Mouse (Mus musculus) adrenal gland, postnatal 14 days (tissue): ENCODE results near the gene Mid1ip1. TPM values are rescaled to one million over a fixed set of nuclear protein-coding genes. Genes with fewer than 3 reads are reported as not detected.

Experiments
- DNase-seq: peaks from one replicate; pipeline ENCODE4 v3.0.0; 2021; ENCODE audit warnings: mixed read lengths
- long read RNA-seq, 2 experiments: library from polyadenylated mRNA; stranded (forward); transcript quantifications; one replicate each; pipeline ENCODE4 v2.0.0; 2021
- total RNA-seq: library from RNA; stranded (reverse); gene quantifications from 2 replicates; pipeline ENCODE4 v1.2.3, GENCODE M21; 2021

Mid1ip1 gene
- total RNA-seq = 63.9 and 64.5 TPM in 2 replicates
- long read RNA-seq, experiment 1, transcript Mid1ip1-201 (2 exons, 2,019 nt) = major isoform, 85 of 141 reads
- long read RNA-seq, experiment 1, transcript Mid1ip1-202 (2 exons, 2,022 nt) = minor isoform, 27 of 141 reads
- long read RNA-seq, experiment 1, partial matches to known transcripts = 0 of 141 reads
- long read RNA-seq, experiment 1, other reads (novel, unspliced or antisense) = 27 of 141 reads
- long read RNA-seq, experiment 2, transcript Mid1ip1-201 (2 exons, 2,019 nt) = major isoform, 71 of 113 reads
- long read RNA-seq, experiment 2, transcript Mid1ip1-202 (2 exons, 2,022 nt) = minor isoform, 16 of 113 reads
- long read RNA-seq, experiment 2, partial matches to known transcripts = 0 of 113 reads
- long read RNA-seq, experiment 2, other reads (novel, unspliced or antisense) = 22 of 113 reads

DNA sequence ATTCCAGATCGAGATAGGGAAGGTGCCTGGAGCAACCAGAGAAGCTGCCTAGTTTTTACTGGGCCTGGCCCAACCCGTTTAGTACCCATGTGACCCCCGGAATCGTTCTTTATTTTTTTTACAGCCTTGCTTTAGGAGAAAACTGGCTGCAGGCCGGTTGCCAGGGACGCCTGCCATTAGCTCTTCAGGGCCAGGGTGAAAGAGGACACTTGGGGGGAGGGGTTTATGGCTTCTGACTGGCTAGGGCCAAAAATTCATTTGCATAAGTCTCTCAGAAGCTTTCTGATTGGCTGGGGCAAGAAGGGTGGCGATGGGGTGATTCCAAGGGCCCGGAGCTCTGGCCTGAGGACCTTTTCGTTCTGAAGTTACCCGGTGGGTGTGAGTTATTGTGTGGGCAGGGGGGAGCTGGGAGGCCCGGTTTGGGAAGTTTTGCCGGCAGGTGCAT lies at the start of gene Mid1ip1:
TSS of gene Mid1ip1 (plus strand) at position 318 of the 445 bp plus-strand sequence.
- peak; percentile 92 for DNase-seq

DNA sequence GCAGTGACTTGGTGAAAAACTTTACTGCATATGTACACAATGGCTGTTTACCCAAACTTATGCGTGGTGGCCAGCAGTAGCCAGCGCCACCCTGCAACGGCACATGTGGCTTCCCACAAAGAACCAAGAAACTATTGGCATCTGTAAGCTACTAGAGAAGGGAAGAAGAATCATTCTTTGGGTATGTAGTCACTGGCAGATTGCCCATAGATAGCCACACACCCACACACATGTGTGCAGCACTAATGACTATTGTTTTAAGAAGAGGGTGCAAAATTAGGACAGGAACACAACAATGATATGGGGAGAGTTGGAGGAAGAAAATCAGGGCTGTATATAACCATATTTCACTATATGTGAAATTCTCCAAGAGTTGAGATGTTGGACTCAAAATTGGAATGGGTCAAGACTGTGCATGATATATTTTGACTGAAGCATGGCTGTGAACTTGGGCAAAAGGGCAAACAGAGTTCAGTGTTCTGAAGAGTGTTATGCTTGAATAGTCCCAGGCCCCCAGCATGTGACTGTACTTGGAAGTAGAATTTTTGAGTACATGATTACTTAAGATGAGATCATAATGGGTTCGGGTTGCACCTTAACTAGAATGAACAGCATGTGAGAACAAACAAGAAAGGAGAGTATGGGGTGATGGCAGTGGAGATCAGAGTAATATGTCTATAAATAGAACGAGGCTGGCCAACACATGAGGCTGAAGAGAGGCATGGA lies 20.2 kb upstream of the Mid1ip1 start:
- DNase-seq = no peak

DNA sequence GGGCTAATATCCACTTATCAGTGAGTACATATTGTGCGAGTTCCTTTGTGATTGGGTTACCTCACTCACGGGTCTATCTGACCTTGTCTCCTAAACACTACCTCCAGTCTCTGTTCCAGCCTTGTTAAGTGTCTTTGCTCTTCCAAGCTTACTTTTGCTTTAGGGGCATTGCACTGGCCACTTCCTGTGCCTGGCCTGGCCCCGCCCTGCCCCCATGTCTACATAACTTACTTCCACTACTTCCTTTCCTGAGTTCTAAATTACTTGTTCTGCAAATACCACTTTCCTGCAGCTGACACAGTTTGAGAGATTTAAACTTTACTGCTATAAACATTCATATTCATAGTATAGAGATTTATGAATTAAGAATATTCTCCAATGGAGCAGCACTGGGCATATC lies 8.1 kb upstream of the Mid1ip1 start:
- DNase-seq = no peak

DNA sequence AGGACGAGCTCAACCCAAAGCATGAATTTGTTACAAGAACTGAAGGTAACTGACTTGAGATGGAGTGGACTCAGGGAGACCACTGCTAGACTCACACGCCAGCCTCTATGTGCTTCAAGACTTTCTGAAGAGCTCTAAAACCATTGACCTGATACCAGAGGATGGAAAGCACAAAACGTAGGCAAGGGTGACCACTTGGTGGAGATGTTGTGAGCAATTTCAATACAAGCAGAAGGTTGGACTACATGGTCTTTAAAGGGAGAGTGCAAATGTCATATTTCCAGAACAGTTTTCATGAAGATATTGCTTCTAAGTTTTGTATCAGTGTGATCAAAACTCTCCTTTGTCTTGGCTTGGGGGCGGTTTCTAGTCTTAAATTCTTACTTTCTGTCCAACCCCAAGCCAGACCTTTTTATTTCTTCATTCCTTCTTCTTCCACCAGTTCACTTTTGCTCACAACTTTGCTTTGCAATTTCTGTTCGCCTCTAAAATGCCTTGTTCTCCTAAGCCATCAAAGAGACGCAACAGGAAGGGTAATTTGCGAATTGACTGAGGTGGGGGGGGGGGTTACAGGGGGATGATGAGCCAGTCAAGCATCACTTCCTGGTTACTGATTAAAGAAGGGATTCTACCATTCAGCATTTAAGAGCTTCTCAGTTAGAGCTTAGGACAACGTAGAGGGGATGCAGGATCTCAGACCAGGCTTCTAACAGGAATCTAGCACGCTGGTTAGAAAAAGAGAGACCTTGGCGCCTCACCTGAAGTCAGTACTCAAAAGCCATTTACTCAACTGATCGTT lies 775 bp upstream of the Mid1ip1 start:
- DNase-seq = peak; percentile 10

DNA sequence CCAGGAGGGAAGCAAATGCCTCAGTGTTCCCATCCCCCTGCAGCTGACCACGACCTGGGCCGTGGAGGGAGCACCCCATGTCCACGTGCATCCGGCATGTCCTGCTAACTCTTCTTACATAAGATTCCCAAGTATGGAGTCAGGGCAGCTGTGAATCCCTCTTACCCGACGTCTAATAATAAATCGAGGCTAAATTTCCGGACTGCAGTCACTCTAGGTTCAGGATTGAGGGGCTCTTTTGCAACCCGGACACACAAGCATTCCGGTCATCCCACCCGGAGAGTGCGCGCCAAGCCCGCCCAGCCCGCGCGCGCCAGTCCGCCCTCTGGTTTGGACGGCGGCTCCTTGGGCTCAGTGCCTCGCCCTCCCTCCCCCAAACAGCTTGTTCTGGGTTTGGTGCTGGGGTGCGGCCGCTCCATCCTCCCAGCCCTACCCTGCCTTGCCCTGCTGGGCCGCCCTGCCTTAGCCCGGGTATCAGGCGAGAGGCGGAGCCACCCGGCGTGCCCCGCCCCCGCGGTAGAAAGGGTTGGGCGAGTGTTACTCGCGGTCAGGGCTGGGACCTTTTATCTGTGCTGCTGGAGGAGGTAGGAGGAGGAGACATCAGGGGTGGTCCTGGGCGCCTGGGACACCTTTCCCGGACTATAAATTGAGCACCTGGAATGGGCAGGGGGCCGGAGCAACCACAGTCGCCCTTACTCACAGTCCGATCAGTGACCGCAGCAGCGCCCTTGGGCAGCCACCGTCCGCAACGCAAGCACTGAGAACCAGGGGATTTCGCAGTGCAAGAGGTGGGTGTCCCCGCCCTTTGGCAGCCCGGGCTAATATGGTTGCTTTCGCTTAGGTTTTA lies 2.3 kb downstream of the Mid1ip1 start:
- DNase-seq = peak; percentile 94

DNA sequence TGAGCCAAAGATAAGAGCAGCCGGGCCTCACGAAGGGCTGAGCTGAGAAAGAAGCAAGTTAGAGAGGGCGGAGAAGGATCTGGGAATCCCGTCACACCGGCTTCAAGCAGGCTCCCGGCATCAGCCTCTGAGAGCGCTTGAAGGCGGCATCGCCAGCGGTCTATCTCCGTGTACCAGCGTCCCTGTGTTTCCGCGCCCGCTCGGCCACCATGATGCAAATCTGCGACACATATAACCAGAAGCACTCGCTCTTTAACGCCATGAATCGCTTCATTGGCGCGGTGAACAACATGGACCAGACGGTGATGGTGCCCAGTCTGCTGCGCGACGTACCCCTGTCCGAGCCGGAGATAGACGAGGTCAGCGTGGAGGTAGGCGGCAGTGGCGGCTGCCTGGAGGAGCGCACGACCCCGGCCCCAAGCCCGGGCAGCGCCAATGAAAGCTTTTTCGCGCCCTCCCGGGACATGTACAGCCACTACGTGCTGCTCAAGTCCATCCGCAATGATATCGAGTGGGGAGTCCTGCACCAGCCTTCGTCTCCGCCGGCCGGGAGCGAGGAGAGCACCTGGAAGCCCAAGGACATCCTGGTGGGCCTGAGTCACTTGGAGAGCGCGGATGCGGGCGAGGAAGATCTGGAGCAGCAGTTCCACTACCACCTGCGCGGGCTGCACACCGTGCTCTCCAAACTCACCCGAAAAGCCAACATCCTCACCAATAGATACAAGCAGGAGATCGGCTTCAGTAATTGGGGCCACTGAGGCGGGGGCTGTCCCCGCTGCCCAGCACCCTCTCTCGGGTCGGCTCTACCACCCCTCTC lies 3.4 kb downstream of the Mid1ip1 start:
- DNase-seq = peak; percentile 35

DNA sequence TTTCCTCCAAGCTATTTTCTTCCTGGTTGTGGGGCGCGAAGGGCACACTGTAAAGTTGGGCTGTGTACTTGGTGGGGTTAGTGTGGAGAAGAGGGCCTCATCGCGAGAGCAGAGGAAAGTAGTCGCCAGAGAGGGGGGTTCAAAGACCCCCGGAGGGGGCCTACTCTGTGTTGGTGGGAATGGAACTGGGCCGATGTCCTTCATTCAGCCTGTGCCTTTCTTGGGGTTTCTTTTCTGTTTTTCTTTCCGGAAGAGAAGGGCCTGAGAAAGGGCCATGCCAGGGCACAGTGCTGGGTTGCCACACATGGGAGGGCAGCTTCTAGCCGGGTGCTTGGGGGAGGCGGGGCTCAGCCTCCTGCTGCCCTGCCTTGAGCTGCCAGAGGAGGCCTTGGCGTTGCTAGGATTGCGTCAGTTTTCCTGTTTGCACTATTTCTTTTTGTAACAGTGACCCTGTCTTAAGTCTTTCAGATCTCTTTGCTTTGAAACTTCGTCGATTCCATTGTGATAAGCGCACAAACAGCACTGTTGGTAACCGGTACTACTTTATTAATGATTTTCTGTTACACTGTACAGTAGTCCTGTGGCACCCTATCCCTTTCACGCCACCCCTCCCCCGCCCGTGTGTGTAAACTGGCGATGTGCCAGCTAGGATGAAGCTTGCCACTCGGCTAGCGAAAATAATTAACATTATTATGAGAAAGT lies 4.2 kb downstream of the Mid1ip1 start:
- DNase-seq = peak; percentile 87

DNA sequence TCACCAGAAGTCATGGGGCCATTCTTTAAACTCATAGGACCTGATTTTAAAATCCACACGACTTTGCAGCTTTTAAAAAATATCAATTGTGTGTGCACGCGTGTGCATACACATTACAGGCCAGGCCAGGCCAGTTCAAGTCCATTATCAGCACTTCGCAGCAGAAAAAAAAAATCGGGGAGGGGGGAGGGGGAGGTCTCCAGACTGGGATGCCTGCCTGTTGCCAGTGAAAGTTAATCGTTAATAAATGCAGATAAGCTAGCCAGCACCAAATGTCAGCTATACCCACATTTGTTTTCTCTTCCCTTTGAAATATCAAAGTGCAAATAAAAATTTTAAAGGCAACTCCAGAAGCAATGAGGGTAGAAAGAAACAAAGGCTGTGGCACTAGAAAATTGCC lies 5.6 kb downstream of the Mid1ip1 start:
- DNase-seq = no peak

DNA sequence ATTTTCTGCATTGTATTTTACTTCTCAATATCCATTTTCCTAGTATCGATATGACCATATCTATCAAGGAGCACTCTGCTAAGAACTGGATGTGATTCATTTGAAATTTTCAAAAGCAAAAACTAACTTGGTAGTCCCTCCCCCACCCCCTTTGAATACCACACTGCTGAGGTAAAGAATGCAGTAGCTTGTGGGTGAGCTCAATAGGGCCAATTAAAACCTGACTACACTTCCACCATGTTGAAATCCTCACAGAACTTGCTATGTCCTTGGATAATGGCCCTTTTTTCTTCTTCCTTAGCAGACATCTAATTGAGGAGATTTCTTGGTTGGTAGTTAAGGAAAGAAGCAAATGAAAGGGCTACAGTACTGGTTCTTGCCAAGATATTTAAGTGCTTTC lies 9.8 kb downstream of the Mid1ip1 start:
- no peak for DNase-seq

DNA sequence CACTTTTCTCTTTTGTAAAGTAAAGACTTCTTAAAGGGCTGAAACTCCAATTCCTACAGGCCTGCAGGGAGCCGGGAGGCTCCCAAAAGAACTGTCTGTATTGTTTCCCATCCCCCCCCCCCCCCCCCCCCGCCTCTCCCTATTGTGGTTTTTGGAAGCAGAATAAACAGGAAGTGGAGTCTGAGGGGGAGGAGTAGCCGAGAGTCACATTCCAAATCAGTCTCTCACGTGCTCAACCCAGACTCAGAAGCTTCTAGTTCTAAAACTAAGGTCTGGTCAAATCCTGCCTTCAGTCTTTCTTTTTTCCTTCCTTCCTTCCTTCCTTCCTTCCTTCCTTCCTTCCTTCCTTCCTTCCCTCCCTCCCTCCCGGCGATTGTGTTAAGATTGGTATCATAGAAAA lies 14.7 kb downstream of the Mid1ip1 start:
- DNase-seq = no peak

DNA sequence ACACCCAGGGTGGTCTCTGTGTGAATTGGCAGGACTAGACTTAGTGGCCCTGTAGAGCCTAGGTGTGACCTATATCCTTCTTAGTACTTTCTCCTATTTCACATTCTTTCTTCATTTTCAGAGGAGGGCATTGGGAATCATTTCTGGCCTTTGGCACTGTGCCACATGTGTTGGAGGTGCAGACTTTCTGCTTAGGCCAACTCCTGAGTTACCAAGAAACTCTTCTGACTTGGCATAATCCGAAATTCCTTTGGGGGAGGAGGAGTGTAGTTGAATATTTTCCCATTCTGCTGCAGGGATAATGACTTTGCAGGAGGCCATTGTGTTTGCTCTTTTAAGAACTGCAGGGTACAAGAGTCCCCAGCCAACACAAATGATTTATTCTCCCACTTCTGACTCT lies 19.6 kb downstream of the Mid1ip1 start:
- peak; percentile 53 for DNase-seq

DNA sequence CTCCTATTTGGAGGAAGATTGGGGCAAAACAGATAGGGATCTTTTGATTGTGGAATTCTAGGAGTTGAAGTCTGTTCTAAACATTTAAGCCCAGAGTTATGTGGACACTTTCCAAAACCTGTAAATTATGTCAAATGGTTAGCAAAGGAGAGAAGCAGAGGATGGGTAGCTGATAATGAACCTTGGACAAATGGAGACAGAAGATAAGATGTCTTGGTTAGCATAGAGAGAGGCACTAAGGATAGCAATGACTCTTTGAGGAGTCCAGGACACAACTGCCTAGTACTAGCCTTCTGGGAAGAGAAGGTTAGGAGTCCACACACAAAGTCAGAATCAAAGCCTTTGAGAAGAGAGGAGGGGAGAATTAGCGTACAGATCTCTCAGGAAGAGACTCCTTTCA lies 20.1 kb downstream of the Mid1ip1 start:
- DNase-seq = no peak

DNA sequence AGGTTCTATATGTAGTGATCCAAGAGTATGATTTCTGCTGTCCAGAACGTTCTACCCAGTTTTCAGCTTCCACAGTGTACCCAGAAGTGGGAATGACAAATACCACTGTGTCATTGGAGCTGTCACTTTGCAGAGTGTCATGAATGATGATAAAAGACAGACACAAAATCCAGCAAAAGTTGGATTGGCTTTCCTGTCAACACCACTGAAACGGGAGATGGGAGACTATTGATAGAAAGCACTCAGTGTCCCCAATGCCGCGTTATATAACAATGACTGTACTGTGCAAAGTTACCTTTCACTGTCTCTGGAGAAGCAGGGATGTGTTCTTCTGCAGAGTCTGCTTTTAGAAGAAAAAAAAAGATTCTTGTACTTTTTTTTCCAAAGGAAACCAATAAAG lies 44.1 kb downstream of the Mid1ip1 start:
- no peak for DNase-seq

DNA sequence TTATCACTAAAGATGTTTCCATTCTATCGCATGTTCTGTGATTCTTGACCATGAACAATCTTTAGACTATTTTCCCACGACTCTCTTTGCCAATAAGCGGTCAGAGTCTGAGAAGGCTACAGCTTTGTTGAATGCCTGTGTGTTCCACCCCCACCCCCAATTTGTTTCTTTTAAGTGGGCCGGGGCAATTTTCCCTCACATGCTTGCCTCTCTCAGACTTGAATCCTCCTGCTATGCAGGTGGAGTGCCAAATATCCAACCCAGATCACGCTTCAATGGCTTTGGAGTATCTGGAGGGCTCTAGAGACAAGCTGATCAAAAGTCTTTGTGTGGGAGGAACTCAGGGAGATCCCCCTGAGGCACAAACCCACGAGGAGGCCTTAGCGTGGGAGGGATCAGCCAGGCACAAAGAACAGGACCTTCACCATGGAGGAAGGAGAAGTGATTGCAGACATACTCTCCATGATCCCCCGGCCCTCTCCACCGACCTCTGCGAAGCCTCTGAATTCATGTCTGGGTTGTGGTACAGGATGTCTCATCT lies 48.7 kb downstream of the Mid1ip1 start:
- no peak for DNase-seq

Other genes with a start within 250 kb of the Mid1ip1 start
- 84.3 and 88.3 TPM in 2 replicates for gene Tspan7, start 229.9 kb upstream of the Mid1ip1 start, total RNA-seq